Mouse (Mus musculus): ENCODE results near the gene Frmd8. TPM values are rescaled to one million over a fixed set of nuclear protein-coding genes. Genes with fewer than 3 reads are reported as not detected.

Frmd8 gene
- polyA plus RNA-seq, 1 experiment from 2014 or later, result 13.9 TPM

- no peak for ATAC-seq (ENCODE audit: low read depth)
- peak overlapping the region; percentile 89 for H3K9ac ChIP-seq
- H3K27me3 ChIP-seq, result no peaks in the 10 kb centered on the region
- peaks cover 91% of the 10 kb centered on the region for H3K4me1 ChIP-seq (replicated peaks)
- peak overlapping the region; percentile 66 for H3K4me3 ChIP-seq (replicated peaks)
- 35% methylated on average over 9 of the region's 9 CpGs for WGBS (ENCODE audit: insufficient replicate concordance)
- peak overlapping the region; percentile 84 for H3K4me2 ChIP-seq
- H3K36me3 ChIP-seq, result no peaks in the 10 kb centered on the region
- peak; percentile 45 for DNase-seq
- no peaks in the 10 kb centered on the region for H3K9me3 ChIP-seq (replicated peaks)
- H3K27ac ChIP-seq, result peak overlapping the region; percentile 99
Measured at GRCm38 (mm10) chr19:5842785-5843730, 32.0 kb downstream of the Frmd8 start.

GRCm38 (mm10) chr19:5841999-5842784 lies 32.9 kb downstream of the Frmd8 start:
- Histone ChIP-seq H3K36me3 (no peaks in the 10 kb centered on the region), H3K9me3 (replicated peaks) (no peaks in the 10 kb centered on the region), H3K27ac (peak overlapping the region; percentile 99), H3K4me1 (replicated peaks) (peaks cover 87% of the 10 kb centered on the region), H3K27me3 (no peaks in the 10 kb centered on the region), H3K4me3 (replicated peaks) (peak overlapping the region; percentile 66), H3K9ac (peak overlapping the region; percentile 89), H3K4me2 (peak overlapping the region; percentile 84)
- ATAC-seq (ENCODE audit: low read depth), result no peak
- peak; percentile 13 for DNase-seq
- 61% methylated on average over 5 of the region's 5 CpGs for WGBS (ENCODE audit: insufficient replicate concordance)

- Histone ChIP-seq H3K9me3 (replicated peaks) (no peaks in the 10 kb centered on the region), H3K36me3 (no peaks in the 10 kb centered on the region), H3K4me2 (peak overlapping the region; percentile 84), H3K9ac (peak overlapping the region; percentile 89), H3K27ac (peak overlapping the region; percentile 99), H3K27me3 (no peaks in the 10 kb centered on the region), H3K4me3 (replicated peaks) (peak overlapping the region; percentile 66), H3K4me1 (replicated peaks) (peaks cover 83% of the 10 kb centered on the region)
- 41% methylated on average over 4 of the region's 4 CpGs for WGBS (ENCODE audit: insufficient replicate concordance)
- ATAC-seq (ENCODE audit: low read depth) (peak; percentile 37), DNase-seq (peak; percentile 60)
Measured at GRCm38 (mm10) chr19:5841389-5841946, 33.6 kb downstream of the Frmd8 start.

- H3K9me3 ChIP-seq (replicated peaks), result no peaks in the 10 kb centered on the region
- peak overlapping the region; percentile 99 for H3K27ac ChIP-seq
- peak overlapping the region; percentile 56; the same call in 1 of the 2 replicates for H3K9ac ChIP-seq
- no peaks in the 10 kb centered on the region for H3K36me3 ChIP-seq
- H3K4me1 ChIP-seq (replicated peaks), result peaks cover 81% of the 10 kb centered on the region
- no peak for ATAC-seq (ENCODE audit: low read depth)
- peak overlapping the region; percentile 84 for H3K4me2 ChIP-seq
- no peaks in the 10 kb centered on the region for H3K27me3 ChIP-seq
- 85% methylated on average over 9 of the region's 9 CpGs for WGBS (ENCODE audit: insufficient replicate concordance)
- H3K4me3 ChIP-seq (replicated peaks), result peak overlapping the region; percentile 66
- DNase-seq, result no peak
Measured at GRCm38 (mm10) chr19:5840890-5841388, 34.1 kb downstream of the Frmd8 start.

- ATAC-seq (ENCODE audit: low read depth) (no peak), DNase-seq (no peak)
- Histone ChIP-seq H3K4me1 (replicated peaks) (peaks cover 82% of the 10 kb centered on the region), H3K4me3 (replicated peaks) (no peak overlapping the region), H3K9me3 (replicated peaks) (no peaks in the 10 kb centered on the region), H3K27ac (peak overlapping the region; percentile 99), H3K4me2 (peak overlapping the region; percentile 84), H3K9ac (peak overlapping the region; percentile 42; the same call in 1 of the 2 replicates), H3K36me3 (no peaks in the 10 kb centered on the region), H3K27me3 (no peaks in the 10 kb centered on the region)
- 78% methylated on average over 18 of the region's 18 CpGs for whole genome bisulfite sequencing (ENCODE audit: insufficient replicate concordance)
Measured at GRCm38 (mm10) chr19:5840086-5840889, 34.8 kb downstream of the Frmd8 start.

GRCm38 (mm10) chr19:5839317-5840085 lies 35.6 kb downstream of the Frmd8 start:
- ATAC-seq (ENCODE audit: low read depth) (no peak), DNase-seq (no peak)
- no peak overlapping the region; the same call in 1 of the 2 replicates for H3K27ac ChIP-seq
- H3K27me3 ChIP-seq, result no peaks in the 10 kb centered on the region
- H3K4me3 ChIP-seq (replicated peaks), result no peak overlapping the region
- peaks cover 74% of the 10 kb centered on the region for H3K4me1 ChIP-seq (replicated peaks)
- WGBS (ENCODE audit: insufficient replicate concordance), result 70% methylated on average over 14 of the region's 14 CpGs
- no peak overlapping the region for H3K9ac ChIP-seq
- H3K4me2 ChIP-seq, result 0 out of 2 replicates have a peak overlapping the region, but pooled peaks have one; percentile 84
- H3K9me3 ChIP-seq (replicated peaks), result no peaks in the 10 kb centered on the region
- H3K36me3 ChIP-seq, result no peaks in the 10 kb centered on the region

GRCm38 (mm10) chr19:5838892-5839165 lies 36.2 kb downstream of the Frmd8 start:
- WGBS (ENCODE audit: insufficient replicate concordance), result 85% methylated on average over 4 of the region's 4 CpGs
- Histone ChIP-seq H3K9ac (no peak overlapping the region), H3K9me3 (replicated peaks) (no peaks in the 10 kb centered on the region), H3K27ac (no peak overlapping the region), H3K4me3 (replicated peaks) (no peak overlapping the region), H3K36me3 (no peaks in the 10 kb centered on the region), H3K4me2 (no peak overlapping the region), H3K4me1 (replicated peaks) (peaks cover 67% of the 10 kb centered on the region), H3K27me3 (no peaks in the 10 kb centered on the region)
- ATAC-seq (ENCODE audit: low read depth) (no peak), DNase-seq (no peak)

GRCm38 (mm10) chr19:5838136-5838891 lies 36.8 kb downstream of the Frmd8 start:
- Histone ChIP-seq H3K9me3 (replicated peaks) (no peaks in the 10 kb centered on the region), H3K4me3 (replicated peaks) (no peak overlapping the region), H3K4me2 (no peak overlapping the region), H3K36me3 (no peaks in the 10 kb centered on the region), H3K4me1 (replicated peaks) (peaks cover 66% of the 10 kb centered on the region), H3K27ac (no peak overlapping the region), H3K9ac (no peak overlapping the region), H3K27me3 (no peaks in the 10 kb centered on the region)
- ATAC-seq (ENCODE audit: low read depth) (no peak), DNase-seq (no peak)
- 71% methylated on average over 12 of the region's 12 CpGs for WGBS (ENCODE audit: insufficient replicate concordance)

- no peak for ATAC-seq (ENCODE audit: low read depth)
- Histone ChIP-seq H3K27ac (no peak overlapping the region), H3K27me3 (no peaks in the 10 kb centered on the region), H3K36me3 (no peaks in the 10 kb centered on the region), H3K4me2 (no peak overlapping the region), H3K4me1 (replicated peaks) (peaks cover 64% of the 10 kb centered on the region), H3K4me3 (replicated peaks) (no peak overlapping the region), H3K9ac (no peak overlapping the region), H3K9me3 (replicated peaks) (no peaks in the 10 kb centered on the region)
- 56% methylated on average over 8 of the region's 8 CpGs for WGBS (ENCODE audit: insufficient replicate concordance)
- DNase-seq, result no peak
Measured at GRCm38 (mm10) chr19:5837606-5838005, 37.5 kb downstream of the Frmd8 start.
